Mouse (Mus musculus): Measurements from ENCODE around the gene Bag5. TPM values are rescaled to one million over a fixed set of nuclear protein-coding genes. Genes with fewer than 3 reads are reported as not detected.

The Bag5 gene
- polyA plus RNA-seq, 1 experiment = 0.63 TPM

GRCm38 (mm10) chr12:111675797-111676580 is 37.1 kb downstream of the Bag5 start:
- peaks cover 38% of the 10 kb centered on the region for H3K4me1 ChIP-seq (ENCODE audit: control insufficient read depth)
- H3K27me3 ChIP-seq (ENCODE audit: control insufficient read depth) = peaks cover 50% of the 10 kb centered on the region
- peaks cover 9% of the 10 kb centered on the region for H3K36me3 ChIP-seq (ENCODE audit: control insufficient read depth)
- no peak for TF ChIP-seq GATA1 (IDR thresholded peaks at IDR 0.05; ENCODE audit: low read length)
- no peak overlapping the region for H3K4me3 ChIP-seq (replicated peaks)
- peaks cover 7% of the 10 kb centered on the region; the same call in 1 of the 2 replicates for H3K9me3 ChIP-seq (ENCODE audit: control insufficient read depth, low read length)

GRCm38 (mm10) chr12:111674850-111675486 is 38.1 kb downstream of the Bag5 start:
- H3K27me3 ChIP-seq (ENCODE audit: control insufficient read depth) = peaks cover 61% of the 10 kb centered on the region
- H3K4me3 ChIP-seq (replicated peaks) = no peak overlapping the region
- TF ChIP-seq GATA1 (IDR thresholded peaks at IDR 0.05; ENCODE audit: low read length) (no peak), TAL1 (IDR thresholded peaks at IDR 0.05; ENCODE audit: low read length) (no peak)
- no peaks in the 10 kb centered on the region for H3K36me3 ChIP-seq (ENCODE audit: control insufficient read depth)
- peaks cover 7% of the 10 kb centered on the region; the same call in 1 of the 2 replicates for H3K9me3 ChIP-seq (ENCODE audit: control insufficient read depth, low read length)
- peaks cover 40% of the 10 kb centered on the region for H3K4me1 ChIP-seq (ENCODE audit: control insufficient read depth)

GRCm38 (mm10) chr12:111672581-111672980 is 40.5 kb downstream of the Bag5 start:
- peaks cover 7% of the 10 kb centered on the region; the same call in 1 of the 2 replicates for H3K9me3 ChIP-seq (ENCODE audit: control insufficient read depth, low read length)
- H3K27me3 ChIP-seq (ENCODE audit: control insufficient read depth) = peaks cover 79% of the 10 kb centered on the region
- TF ChIP-seq GATA1 (IDR thresholded peaks at IDR 0.05; ENCODE audit: low read length) = no peak
- no peak for TF ChIP-seq TAL1 (IDR thresholded peaks at IDR 0.05; ENCODE audit: low read length)
- H3K4me1 ChIP-seq (ENCODE audit: control insufficient read depth) = peaks cover 30% of the 10 kb centered on the region
- H3K36me3 ChIP-seq (ENCODE audit: control insufficient read depth) = no peaks in the 10 kb centered on the region
- no peak overlapping the region for H3K4me3 ChIP-seq (replicated peaks)

GRCm38 (mm10) chr12:111672176-111672575 is 40.9 kb downstream of the Bag5 start, which contains the start of gene Ckb:
Gene Ckb, minus strand, starts transcription at chr12:111672338.
- TF ChIP-seq TAL1 (IDR thresholded peaks at IDR 0.05; ENCODE audit: low read length) (no peak), GATA1 (IDR thresholded peaks at IDR 0.05; ENCODE audit: low read length) (no peak)
- peaks cover 79% of the 10 kb centered on the region for H3K27me3 ChIP-seq (ENCODE audit: control insufficient read depth)
- peaks cover 26% of the 10 kb centered on the region for H3K4me1 ChIP-seq (ENCODE audit: control insufficient read depth)
- peaks cover 7% of the 10 kb centered on the region; the same call in 1 of the 2 replicates for H3K9me3 ChIP-seq (ENCODE audit: control insufficient read depth, low read length)
- peak within 1 kb of the TSS; percentile 31 for H3K4me3 ChIP-seq (replicated peaks)
- no peaks in the 10 kb centered on the region for H3K36me3 ChIP-seq (ENCODE audit: control insufficient read depth)

- TF ChIP-seq GATA1 (IDR thresholded peaks at IDR 0.05; ENCODE audit: low read length) = no peak
- TF ChIP-seq TAL1 (IDR thresholded peaks at IDR 0.05; ENCODE audit: low read length) = no peak
- H3K4me3 ChIP-seq (replicated peaks) = peak overlapping the region; percentile 11
- H3K4me1 ChIP-seq (ENCODE audit: control insufficient read depth) = peaks cover 24% of the 10 kb centered on the region
These were observed 41.6 kb downstream of the Bag5 start for GRCm38 (mm10) chr12:111671431-111671902.

GRCm38 (mm10) chr12:111670976-111671375 is 42.1 kb downstream of the Bag5 start:
- Histone ChIP-seq H3K4me3 (replicated peaks) (peak overlapping the region; percentile 16), H3K9me3 (ENCODE audit: control insufficient read depth, low read length) (peaks cover 7% of the 10 kb centered on the region; the same call in 1 of the 2 replicates), H3K4me1 (ENCODE audit: control insufficient read depth) (peaks cover 24% of the 10 kb centered on the region), H3K27me3 (ENCODE audit: control insufficient read depth) (peaks cover 77% of the 10 kb centered on the region), H3K36me3 (ENCODE audit: control insufficient read depth) (no peaks in the 10 kb centered on the region)
- no peak for TF ChIP-seq TAL1 (IDR thresholded peaks at IDR 0.05; ENCODE audit: low read length)
- no peak for TF ChIP-seq GATA1 (IDR thresholded peaks at IDR 0.05; ENCODE audit: low read length)

More at GRCm38 (mm10) chr12:111671431-111671902, 41.6 kb downstream of the Bag5 start:
- Histone ChIP-seq H3K27me3 (ENCODE audit: control insufficient read depth) (peaks cover 79% of the 10 kb centered on the region), H3K9me3 (ENCODE audit: control insufficient read depth, low read length) (peaks cover 7% of the 10 kb centered on the region; the same call in 1 of the 2 replicates), H3K36me3 (ENCODE audit: control insufficient read depth) (no peaks in the 10 kb centered on the region)

- H3K27me3 ChIP-seq (ENCODE audit: control insufficient read depth) = peaks cover 72% of the 10 kb centered on the region
- no peak overlapping the region for H3K4me3 ChIP-seq (replicated peaks)
- no peaks in the 10 kb centered on the region for H3K36me3 ChIP-seq (ENCODE audit: control insufficient read depth)
- peaks cover 7% of the 10 kb centered on the region; the same call in 1 of the 2 replicates for H3K9me3 ChIP-seq (ENCODE audit: control insufficient read depth, low read length)
- peaks cover 24% of the 10 kb centered on the region for H3K4me1 ChIP-seq (ENCODE audit: control insufficient read depth)
- no peak for TF ChIP-seq TAL1 (IDR thresholded peaks at IDR 0.05; ENCODE audit: low read length)
- TF ChIP-seq GATA1 (IDR thresholded peaks at IDR 0.05; ENCODE audit: low read length) = no peak
These were observed 42.6 kb downstream of the Bag5 start for GRCm38 (mm10) chr12:111670371-111670971.

GRCm38 (mm10) chr12:111669961-111670360 is 43.1 kb downstream of the Bag5 start:
- Histone ChIP-seq H3K4me1 (ENCODE audit: control insufficient read depth) (peaks cover 24% of the 10 kb centered on the region), H3K27me3 (ENCODE audit: control insufficient read depth) (peaks cover 67% of the 10 kb centered on the region), H3K4me3 (replicated peaks) (no peak overlapping the region)

More at GRCm38 (mm10) chr12:111669961-111670360, 43.1 kb downstream of the Bag5 start:
- Histone ChIP-seq H3K36me3 (ENCODE audit: control insufficient read depth) (no peaks in the 10 kb centered on the region; the same call in none of the 2 replicates), H3K9me3 (ENCODE audit: control insufficient read depth, low read length) (peaks cover 7% of the 10 kb centered on the region; the same call in 1 of the 2 replicates)
- TF ChIP-seq GATA1 (IDR thresholded peaks at IDR 0.05; ENCODE audit: low read length) (no peak), TAL1 (IDR thresholded peaks at IDR 0.05; ENCODE audit: low read length) (no peak)
